Mouse (Mus musculus) gastrocnemius, postnatal 4 days (tissue): Measurements from ENCODE around the gene Cops7a. TPM values are rescaled to one million over a fixed set of nuclear protein-coding genes. Genes with fewer than 3 reads are reported as not detected.
A peak's percentile ranks its signal among the peaks of the same experiment; 100 is the strongest.

Experiments
- DNase-seq, 2 experiments: peaks; one replicate each; pipeline ENCODE4 v3.0.0; 2021 to 2022; ENCODE audit warnings: low spot score in 2 of 2, mixed read lengths in 2 of 2
- long read RNA-seq, 2 experiments: library from polyadenylated mRNA; stranded (forward); transcript quantifications; one replicate each; pipeline ENCODE4 v2.0.0; 2021
- total RNA-seq, 2 experiments: library from RNA; stranded (reverse); gene quantifications; 2 replicates each; pipeline ENCODE4 v1.2.3; 2021

Cops7a gene
- total RNA-seq, result 10 to 100 TPM; 86.3 to 86.8 TPM
- long read RNA-seq, experiment 1, transcript Cops7a-201 (8 exons, 1,817 nt), result minor isoform, 5 of 162 reads
- long read RNA-seq, experiment 1, transcript Cops7a-202 (8 exons, 1,328 nt), result major isoform, 12 of 162 reads
- long read RNA-seq, experiment 1, partial matches to known transcripts, result 19 of 162 reads
- long read RNA-seq, experiment 1, other reads (novel, unspliced or antisense), result 126 of 162 reads
- long read RNA-seq, experiment 2, transcript Cops7a-202 (8 exons, 1,328 nt), result major isoform, 20 of 182 reads
- long read RNA-seq, experiment 2, partial matches to known transcripts, result 16 of 182 reads
- long read RNA-seq, experiment 2, other reads (novel, unspliced or antisense), result 140 of 182 reads

DNA sequence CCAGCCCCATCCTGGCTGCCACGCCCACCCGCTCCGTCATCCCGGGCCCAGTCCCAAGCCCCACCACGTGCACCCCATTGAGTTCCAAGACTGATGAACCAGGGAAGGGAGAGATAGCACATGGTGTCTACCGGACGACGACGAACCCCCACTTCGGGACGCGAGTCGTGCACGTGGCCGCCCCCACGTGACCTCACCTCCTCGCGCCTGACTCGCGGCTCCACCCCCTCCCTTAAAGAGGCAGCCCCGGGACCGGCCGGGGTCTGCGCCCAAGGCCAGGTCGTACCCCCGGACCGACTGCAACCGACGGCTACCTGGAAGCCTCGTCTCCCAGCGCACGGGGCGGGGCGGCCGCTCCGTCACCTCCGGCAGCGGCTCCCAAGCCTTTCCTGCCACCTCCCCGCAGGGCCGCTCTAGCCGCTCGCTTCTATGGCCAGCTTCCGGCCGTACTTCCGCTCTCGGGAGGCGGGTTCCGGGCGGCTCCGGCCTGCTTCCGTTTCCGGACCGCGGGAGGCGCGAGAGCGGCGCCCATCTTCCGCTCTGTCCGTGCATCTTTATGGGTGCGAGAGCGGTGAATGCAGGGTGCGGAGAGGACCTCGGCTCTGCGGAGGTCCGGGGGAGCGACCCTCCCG lies at the start of gene Cops7a:
Gene Cops7a (minus strand): TSS at position 451 of the 632 bp plus-strand sequence.
- peak; percentile 90 to 97 for DNase-seq

DNA sequence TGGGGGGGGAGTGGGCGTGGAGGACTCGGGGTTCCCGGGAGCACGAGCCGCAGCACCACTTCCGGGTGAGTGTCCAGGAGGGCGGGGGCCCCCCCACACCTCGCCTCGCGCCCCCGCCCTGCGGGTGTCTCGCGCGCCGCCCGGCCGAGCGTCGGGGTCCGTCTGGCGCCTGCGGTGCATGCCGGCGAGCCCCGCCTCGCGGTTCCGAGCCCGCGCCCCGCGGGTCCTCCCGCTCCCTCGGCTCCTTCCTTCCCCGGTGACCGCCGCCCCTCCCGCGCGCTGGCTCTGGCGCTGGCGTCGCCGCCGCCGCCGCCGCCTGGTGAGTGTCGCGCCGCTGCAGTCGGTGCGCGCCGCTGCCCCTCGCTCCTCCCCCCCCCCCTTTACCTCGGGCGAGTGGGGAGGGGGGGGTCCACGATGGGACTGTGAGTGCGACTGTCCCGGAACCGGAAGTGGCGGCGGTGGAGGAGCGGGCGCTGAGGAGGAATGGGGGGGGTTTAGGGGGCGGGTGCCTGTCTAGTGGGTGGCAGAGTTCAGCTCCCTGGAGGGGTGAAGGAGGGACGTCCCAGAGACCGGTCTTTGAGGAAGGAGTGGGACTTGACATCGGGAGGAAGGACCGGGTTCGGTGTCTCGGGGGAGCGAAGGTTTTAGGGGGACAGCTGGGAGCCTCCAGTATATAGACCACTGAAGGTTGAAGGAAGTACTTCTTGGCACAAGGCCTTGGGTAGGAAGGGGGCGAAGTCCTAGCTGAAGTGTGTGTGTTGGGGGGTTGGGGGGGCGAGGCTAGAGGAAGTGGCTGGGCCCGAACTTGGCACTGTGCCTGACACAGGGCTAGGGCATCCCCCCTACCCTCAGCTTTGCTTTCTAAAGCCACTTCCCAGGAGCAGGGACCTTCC lies 44.1 kb upstream of the Cops7a start:
- peak; percentile 71 to 86 for DNase-seq

GRCm38 (mm10) chr6:125009129-125009180 lies 43.6 kb upstream of the Cops7a start, which contains the start of gene Zfp384:
Zfp384 (plus strand) TSS chr6:125009145.
- DNase-seq, result no peak

DNA sequence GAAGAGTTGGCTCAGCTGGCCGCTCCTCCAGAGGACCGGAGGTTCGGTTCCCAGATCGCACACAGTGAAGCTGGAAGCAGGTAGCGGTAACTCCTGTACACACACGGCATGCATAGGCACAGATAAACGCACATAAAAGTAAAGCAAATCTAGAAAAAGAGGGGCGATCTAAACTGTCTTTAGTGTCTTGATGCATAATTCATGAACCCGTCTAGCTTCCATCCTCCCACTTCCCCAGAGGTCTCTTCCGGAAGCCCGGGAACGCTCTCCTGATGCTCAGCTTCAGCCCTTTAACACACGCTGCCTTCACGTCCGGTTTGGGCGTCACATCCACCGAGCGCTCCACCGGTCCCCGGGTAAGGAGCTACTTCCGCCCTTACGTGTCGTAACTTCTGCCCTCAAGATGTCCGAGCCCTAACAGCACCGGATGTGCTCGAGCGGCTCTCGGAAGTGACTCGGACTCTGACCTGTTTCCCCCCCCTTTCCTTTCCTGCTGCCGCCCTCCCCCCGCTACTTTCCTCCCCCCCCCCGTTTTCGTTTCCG lies 43.3 kb upstream of the Cops7a start:
- DNase-seq, result peak; percentile 87 to 95

DNA sequence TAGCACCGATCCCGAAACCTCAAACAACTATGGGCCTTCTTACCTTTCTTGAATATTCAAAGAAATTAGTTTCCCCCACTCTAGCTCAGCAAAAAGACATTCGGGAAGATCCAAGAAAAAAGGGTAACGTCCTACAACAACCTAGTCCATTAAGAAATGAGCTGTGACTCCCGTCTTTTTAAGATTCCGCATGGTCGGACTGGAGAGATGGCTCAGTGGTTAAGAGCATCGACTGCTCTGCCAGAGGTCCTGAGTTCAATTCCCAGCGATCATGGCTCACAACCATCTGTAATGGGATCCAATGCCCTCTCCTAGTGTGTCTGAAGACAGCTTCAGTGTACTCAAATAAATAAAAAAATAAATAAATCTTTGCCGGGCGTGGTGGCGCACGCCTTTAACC lies 42.7 kb upstream of the Cops7a start:
- no peak for DNase-seq

GRCm38 (mm10) chr6:125005086-125005485 lies 39.7 kb upstream of the Cops7a start:
- no peak for DNase-seq

GRCm38 (mm10) chr6:125003706-125004105 lies 38.4 kb upstream of the Cops7a start:
- DNase-seq, result no peak

DNA sequence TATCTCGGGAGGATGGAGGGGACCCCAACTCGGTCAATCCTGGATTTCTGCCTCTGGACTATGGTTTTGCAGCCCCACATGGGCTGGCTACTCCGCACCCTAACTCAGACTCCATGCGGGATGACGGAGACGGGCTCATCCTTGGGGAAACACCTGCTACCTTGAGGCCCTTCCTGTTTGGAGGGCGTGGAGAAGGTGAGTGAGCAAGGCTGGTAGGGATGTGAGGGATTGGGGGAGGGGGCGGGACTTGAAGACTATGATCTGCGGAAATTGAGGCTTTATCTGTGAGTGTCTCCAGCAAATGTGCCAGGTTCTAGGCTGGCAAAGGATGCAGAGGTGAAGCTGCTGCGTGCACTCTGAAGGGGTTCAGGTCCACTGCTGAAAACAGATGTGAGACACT lies 34.2 kb upstream of the Cops7a start:
- DNase-seq, result no peak

DNA sequence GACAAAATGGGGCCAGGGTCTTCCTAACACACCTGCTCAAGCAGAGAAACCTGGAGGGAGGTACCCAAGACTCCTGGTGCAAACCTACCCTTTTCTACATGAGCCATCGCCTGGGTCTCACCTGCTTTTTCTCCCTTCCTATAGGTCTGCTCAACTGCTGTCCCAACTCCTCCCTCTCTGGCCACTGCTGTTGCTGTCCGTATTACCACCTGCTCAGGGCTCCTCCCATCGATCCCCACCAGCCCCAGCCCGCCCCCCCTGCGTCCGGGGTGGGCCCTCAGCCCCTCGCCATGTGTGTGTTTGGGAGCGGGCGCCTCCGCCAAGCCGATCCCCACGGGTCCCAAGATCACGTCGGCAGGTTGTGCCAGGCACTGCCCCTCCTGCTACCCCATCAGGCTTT lies 33.8 kb upstream of the Cops7a start:
- DNase-seq, result no peak

DNA sequence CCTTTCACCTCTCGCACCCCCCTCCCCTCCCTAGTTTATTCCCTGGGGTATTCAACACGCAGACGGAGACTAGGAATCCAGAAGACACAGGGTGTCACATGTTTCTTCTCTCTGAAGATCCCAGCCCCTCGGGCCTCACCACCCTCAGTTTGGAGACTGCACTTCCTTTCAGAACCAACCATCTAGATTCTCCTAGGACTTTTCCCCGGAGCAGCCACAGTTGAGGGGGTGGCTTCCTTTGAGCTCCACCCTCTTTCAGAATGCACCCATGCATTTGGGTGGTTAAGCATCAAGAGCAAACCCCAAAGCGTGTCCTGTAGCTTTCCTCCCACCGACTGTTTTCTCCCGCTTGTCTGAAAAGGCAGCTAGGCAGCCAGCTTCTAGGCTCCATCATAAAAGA lies 32.7 kb upstream of the Cops7a start:
- no peak for DNase-seq

DNA sequence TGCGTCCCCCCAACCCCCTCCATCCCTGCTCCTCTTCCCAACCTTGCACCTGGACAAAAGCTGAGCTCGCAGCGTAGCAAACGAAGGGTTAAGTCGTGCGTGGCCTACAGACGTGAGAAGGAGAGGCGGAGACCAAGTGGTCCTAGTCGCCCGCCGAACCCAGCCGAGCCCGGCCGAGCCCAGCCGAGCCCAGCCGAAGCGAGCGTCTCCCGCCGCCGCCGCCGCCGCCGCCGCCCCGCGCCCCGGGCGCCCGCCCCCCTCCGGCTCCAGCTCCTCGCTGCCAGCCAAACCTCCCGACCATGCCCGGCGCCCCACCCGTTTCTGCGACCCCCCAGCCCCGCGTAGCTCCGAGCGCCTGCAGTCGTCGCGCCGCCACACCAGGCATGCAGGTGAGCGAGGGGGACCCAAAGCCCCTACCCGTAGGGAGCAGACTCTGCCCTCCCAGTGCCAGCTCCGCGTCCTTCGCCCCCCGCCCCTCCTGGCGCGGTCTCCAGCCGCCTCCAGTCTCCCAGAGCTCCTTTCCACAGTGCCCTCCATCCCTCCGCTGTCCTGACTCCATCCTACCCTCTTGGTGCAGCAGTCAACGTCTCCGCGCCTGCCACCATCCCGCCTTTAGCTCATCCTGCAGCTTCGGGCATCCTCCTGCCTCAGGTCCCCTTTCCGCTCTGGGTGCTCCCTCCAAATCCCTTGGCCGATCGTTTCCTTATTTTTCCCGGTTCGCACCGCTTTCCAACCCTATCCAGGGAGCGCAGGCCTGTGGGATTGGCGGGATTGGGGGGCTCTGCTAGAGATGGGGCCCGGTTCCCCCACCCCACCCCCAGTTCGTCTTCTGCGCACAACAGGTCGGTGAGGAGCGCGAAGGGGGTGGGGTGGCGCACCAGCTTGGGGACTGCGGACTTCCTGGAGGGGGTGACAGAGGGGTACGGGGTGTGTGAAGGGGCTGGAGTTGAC lies 31.5 kb upstream of the Cops7a start, which contains the start of gene Pianp:
Gene Pianp (plus strand): TSS at position 144 of the 951 bp plus-strand sequence.
- DNase-seq, result peak; percentile 65 to 82

GRCm38 (mm10) chr6:124995831-124996403 lies 30.6 kb upstream of the Cops7a start:
- DNase-seq, result no peak

- no peak for DNase-seq
These were observed 29.9 kb upstream of the Cops7a start for GRCm38 (mm10) chr6:124995246-124995645.

DNA sequence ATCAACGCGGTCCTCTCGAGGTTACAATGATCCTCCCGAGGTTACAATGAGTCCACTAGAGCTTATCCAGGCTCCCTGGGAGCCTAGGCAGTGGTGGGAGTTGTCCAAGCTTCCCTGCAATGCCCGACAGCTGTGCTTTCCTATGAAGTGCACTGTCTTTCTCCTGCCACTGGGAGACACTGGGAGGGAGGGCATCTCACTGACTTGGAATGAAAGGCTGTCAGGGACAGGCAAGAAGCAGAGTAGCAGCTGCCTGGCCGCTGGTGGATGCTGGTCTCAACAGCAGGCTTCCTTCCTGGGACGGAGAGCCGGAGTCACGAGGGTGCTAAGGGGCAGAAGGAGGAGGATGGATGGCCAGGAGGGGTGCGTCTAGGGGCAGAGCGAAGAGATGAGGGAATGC lies 28.5 kb upstream of the Cops7a start:
- DNase-seq, result no peak

DNA sequence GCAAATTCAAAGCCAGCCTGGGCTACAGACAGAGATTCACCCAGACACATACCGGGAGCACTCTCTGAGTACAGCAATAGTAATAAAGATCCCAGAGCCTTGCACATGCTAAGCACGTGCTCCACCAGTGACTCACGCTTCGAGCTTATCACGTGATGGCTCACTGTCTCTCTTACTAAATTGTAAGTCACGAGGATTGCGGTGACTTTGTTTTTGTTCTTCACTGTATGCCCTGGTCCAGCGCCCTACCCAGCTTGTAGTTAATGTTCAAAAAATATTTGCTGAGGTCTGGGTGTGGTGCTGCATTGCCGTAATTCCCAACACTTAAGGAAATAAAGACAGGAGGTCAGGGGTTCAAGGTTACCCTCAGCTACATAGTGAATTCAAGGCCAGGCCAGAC lies 28.0 kb upstream of the Cops7a start:
- no peak for DNase-seq

DNA sequence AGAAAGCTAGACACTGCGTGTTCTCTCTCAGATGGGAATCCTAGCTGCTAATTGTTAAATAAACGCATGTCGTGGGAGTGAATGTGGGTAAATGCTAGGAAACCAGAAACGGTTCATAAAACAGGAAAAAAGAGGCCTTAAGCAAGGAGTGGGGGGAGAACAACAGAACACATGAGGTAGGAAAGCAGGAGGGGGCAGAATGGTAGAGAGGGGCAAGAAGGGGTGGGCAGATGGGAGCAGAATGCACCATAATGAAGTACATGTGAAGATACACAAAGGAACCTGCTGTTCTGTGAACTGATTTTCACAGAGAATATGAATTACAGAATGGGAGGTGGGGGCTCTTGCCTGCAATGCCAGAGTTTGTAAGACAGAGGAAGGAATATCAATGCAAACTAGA lies 26.9 kb upstream of the Cops7a start:
- no peak for DNase-seq

DNA sequence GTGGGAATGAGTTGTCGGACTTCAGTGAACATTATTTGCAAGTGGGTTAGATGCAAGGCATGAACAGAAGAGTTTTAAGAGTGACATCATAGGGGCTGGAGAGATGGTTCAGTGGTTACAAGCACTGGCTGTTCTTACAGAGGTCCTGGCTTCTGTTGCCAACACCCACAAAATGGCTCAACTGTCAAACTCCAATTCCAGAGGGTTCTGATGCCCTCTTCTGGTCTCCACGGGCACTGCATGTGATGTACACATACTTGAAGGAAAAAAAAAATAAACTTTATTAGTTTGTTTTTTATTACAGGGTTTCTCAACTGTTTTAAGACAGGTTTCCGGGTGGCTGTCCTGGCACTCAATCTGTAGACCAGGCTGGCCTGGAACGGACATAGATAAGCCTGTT lies 2.4 kb upstream of the Cops7a start:
- DNase-seq, result peak in 1 of 2 experiments; percentile 44

DNA sequence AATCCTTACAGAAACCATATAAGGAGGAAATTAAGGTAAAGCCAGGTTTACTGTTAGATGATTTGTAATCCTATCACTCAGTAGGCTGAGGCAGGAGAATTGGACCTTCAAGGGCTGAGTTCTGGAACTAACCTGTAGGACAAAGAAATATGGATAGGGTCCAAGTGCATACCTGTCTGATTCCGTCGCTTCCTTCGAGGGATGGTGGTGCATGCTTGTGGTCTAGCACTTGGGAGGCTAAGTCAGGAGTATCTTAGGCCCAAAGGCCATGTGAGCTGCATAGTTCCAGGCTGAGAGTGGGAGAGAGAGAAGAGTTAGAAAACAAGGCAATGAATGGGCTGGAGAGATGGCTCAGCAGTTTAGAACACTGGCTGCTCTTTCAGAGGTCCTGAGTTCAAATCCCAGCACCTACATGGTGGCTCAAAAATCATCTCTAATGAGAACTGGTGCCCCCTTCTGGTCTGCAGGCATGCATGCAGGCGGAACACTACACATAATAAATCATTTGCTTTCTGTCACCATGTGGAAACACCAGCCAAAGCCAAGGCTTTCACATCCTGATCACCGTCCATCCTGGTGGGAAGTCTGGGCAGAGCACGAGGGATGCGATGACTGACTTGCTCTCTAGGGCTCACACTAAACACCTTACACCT lies 1.3 kb upstream of the Cops7a start:
- no peak for DNase-seq

- DNase-seq, result no peak
These were observed 409 bp upstream of the Cops7a start for GRCm38 (mm10) chr6:124965747-124966146.

- no peak for DNase-seq
These were observed 700 bp downstream of the Cops7a start for GRCm38 (mm10) chr6:124964638-124965037.
